Mouse (Mus musculus): ENCODE data around the gene Spaca4. TPM values are rescaled to one million over a fixed set of nuclear protein-coding genes. Genes with fewer than 3 reads are reported as not detected.

Spaca4 gene
- not detected for total RNA-seq (2023)

DNA sequence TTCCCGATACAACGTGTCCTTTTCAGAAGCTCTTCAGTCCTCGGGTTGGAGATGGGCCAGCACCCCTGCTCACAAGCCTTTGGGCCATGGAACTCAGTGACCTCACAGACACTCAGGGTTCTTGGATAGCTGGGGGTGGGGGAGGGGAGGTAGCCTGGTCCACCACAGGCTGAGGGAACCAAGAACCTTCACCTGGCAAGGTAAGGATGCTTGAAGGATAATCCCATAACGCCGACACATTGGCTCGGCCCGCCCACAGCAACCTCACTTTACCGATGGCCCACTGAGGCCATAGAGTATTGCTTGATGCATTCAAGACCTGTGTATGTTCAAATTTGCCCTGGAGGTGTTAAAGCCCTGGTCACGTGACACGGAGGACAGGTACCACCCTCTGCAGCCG, at the start of gene Spaca4:
Spaca4 (minus strand) TSS at position 101 of the 400 bp plus-strand sequence.

DNA sequence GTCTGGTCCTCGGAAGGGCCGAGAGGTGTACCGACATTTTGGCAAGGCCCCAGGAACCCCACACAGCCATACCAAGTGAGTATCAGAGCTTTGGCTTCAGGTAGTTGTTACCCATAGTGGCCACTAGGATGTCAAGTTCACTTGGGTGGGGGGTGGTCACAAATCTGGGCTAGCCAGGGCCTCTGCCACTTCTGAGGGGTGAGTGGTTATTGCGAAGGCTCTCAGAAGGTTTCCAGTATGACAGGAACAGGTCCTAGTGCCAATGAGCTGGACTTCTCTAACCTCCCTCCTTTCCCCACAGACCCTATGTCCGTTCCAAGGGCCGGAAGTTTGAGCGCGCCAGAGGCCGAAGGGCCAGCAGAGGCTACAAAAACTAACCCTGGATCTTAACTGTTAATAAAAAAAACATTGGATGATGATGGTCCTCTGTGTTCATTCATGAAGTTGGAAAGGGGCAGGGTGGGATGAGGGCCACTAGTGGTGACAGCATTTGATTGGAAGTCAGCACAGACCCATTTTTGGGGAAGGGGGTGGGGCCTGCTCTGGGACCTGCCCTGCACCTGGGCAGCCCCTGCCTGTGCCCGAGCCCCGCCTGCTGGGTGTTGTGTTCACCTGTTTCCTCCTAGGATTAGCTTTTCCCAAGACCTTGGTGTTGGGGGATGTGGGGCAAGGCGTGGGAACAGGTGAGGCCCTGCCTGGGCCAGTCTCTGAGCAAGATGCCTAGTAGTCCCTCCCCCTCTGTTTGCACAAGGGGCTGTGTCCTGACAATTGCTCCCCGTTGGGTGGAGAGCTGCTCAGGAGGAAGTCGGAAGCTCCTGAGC, 5.0 kb downstream of the Spaca4 start, which contains the start of gene Fam83e:
Fam83e (plus strand) TSS at position 800 of the 821 bp plus-strand sequence.

DNA sequence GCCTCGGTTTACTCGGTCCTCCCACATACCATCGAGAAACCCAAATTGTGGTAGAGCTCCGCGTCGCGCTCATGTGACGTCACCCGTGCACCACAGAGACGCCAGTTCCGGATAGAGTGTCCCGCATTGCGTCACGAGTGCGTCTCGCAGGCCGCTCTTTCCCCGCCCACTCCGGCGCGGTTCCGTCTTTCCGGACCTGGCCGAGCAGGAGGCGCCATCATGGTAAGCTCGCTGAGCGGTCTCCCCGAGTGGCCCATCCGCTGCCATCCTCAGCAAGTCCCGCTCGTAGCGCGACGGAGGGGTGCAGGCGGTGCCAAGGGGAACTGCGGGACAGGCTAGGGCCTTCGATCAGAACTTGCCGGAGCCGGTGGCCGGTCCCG, 7.7 kb downstream of the Spaca4 start, which contains the start of gene Sphk2:
Sphk2 (minus strand) TSS at position 85 of the 380 bp plus-strand sequence.

DNA sequence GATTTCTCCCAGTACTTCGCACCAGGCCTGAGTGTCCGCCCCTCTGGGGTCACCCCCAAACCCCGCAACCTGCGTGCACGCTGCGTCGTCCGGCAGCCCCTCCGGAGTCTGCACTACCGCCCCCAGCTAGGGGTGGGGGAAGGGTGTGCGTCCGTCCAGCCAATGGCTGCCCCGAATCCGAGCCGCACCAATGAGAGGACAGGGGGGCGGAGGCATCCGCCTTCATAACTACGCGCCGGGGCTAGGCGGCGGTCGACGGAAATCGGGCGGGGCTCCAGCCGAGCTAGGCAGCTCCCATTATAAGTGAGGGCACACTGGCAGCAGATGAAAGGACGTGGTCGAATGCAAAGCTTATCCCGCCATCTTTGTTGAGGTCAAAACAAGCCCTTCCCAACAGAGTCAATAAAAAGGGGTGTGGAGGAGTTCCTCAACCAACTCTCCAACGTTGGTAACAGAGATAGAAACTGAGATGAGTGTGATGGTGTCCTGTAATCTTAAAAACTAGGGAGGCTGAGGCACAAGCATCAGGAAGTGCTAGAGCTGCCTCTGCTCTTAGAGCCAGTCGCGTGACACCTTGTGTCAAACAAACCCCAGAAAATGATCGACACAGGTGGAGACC, 10.4 kb downstream of the Spaca4 start, which contains the start of gene Rpl18:
Rpl18 (plus strand) TSS at position 368 of the 619 bp plus-strand sequence.

DNA sequence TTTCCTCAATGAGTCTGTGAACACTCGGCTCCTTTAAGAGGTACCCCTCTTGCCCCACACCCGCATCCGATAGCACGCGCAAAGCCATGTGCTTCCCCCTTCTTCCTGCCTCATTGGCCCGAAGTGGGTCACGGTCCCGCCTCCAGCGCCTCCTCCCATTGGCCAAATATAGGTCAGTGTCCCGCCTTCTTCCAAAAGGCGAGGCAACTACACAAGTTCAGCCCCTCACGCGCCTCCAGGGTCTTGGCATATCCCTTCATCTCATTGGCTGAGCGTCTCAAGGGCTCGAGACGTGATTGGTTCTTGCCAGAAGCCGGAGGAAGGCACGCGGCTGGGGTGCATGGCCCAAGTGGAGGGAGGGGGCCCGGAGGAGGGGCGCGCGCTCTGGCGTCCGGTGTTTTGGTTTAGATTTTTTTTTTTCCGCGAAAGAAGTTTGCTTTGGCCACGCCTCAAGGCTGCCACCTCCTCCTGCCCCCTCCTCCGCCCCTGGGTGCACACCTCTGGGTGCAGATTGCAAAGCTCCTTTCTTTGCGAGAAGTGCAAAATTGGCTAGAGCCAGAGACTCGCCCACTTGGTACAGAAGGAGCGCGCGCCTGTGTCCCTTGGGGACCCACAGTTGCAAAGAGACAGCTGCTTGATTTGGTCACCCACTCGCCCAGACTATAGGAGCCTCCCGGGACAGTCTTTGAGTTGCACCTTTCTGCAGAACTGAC, 20.7 kb downstream of the Spaca4 start, which contains the start of gene Dbp:
Dbp (plus strand) TSS at position 359 of the 713 bp plus-strand sequence.

DNA sequence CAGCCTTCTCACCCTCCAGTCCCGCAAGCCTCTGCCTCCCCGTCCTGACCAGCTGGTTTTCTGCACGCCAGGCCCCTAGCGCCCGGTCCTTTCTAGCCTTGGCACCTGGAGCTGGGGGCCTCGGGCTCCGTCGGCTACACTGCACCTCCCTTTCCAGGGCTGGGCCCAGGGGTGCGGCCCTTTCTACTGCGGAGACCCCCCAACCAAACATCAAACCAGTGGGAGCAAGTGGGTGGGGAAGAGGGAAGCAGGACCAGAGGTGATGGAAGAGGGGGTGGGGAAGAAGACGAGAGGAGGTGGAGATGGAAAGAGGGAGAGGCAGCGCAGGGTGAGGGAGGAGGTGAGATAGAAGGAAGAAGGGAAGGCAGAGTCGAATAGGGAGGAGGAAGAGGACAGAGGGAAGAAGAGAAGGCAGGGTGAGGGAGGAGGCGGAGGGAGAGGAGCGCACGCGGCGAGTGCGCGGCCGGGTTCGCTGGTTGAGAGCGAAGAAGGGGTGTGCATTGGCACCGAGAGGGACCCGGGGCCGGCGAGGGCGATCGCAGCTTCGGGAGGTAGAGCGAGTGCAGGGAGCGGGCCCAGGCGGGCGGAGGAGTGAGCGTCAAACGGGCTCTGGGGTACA, 26.0 kb downstream of the Spaca4 start, which contains the start of gene Car11:
Car11 (plus strand) TSS at position 321 of the 619 bp plus-strand sequence.

DNA sequence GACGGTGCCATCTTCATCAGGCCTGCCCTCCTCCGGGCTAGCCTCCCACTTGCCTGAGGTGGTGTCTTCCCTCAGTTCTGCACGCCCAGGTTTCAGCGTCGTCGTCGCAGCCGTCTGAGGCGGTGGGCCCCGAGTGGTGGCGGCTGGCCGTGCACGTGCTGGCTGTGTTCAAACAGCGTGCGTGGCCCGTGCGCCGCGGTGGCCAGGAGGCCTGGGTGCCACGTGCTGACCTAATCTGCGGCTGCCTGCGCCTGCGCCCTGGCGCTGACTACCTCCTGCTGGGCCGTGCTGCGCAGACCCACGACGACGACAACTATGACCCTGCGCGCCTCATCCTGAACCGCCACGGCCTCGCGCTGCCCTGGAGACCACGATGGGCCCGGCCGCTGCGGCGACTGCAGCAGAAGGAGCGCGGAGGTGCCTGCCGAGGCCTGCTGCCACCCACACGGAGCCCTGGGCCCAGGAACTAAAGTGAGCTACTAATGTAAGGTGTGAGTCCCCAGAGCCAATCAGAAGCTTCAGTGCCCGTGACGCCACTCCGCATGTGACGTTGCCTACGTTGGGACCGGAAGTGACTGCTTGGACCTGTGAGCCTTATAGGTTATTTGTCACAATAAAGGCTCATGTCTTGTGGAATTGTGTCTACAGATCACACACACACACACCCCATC, 31.6 kb downstream of the Spaca4 start, which contains the start of gene Sec1:
Sec1 (minus strand) TSS at position 482 of the 671 bp plus-strand sequence.

DNA sequence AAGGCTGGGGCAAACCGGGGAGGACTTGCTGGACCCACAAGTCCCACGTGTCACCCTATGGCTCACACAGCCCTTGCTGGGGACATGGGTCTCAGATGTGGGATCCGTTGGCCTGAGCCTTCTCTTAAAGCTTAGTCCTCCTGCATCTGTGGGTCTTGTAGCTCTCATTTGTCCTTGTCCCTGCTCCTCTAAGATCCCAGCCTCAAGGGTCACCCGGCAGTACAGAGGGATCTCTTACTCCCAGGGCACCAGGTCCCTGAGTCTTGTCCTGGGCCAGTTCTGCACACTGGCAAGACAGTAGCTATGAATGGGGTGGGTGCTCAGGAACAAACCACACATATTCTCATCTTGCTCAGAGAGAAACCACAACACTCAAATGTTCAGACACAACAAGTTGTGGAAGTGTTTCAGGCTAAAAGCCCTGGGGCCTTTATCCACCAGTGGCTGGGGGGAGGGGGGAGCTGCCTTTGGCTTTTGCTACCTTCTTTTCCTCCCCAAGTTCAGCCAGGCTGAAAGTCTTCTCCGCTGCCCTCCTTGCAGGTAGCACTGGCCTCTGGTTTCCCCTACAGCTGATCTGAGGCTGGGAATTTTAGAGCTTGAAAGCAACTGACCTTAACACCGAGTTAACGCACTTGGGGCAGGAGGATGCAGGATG, 42.1 kb downstream of the Spaca4 start, which contains the start of gene Ntn5:
Ntn5 (plus strand) TSS at position 627 of the 655 bp plus-strand sequence.

Other genes starting within 250 kb of the Spaca4 start
- gene Tulp2, start 243.9 kb downstream of the Spaca4 start, total RNA-seq (2023) = not detected
- gene Gm45808, start 239.0 kb downstream of the Spaca4 start, total RNA-seq (2023) = 1 to 10 TPM; 1.2 to 2.5 TPM
- 1 to 10 TPM; 5.9 to 6.1 TPM for gene Dhdh, start 237.0 kb downstream of the Spaca4 start, total RNA-seq (2023)
- 100 to 1,000 TPM; 111 to 114 TPM for gene Nucb1, start 215.4 kb downstream of the Spaca4 start, total RNA-seq (2023)
- 100 to 1,000 TPM; 253 to 370 TPM for gene Ppp1r15a, start 199.5 kb downstream of the Spaca4 start, total RNA-seq (2023)
- gene Plekha4, start 199.5 kb downstream of the Spaca4 start, total RNA-seq (2023) = under 1 TPM in 1 of 2 experiments, not detected in 1; 0.15 TPM
- gene Hsd17b14, start 170.9 kb downstream of the Spaca4 start, total RNA-seq (2023) = not detected
- 10 to 100 TPM; 39.9 to 42.5 TPM for gene Bcat2, start 155.7 kb downstream of the Spaca4 start, total RNA-seq (2023)
- gene Fgf21, start 110.3 kb downstream of the Spaca4 start, total RNA-seq (2023) = not detected
- gene Fut1, start 108.5 kb downstream of the Spaca4 start, total RNA-seq (2023) = under 1 TPM in 1 of 2 experiments, not detected in 1; 0.22 TPM
- not detected for gene Izumo1, start 104.0 kb downstream of the Spaca4 start, total RNA-seq (2023)
- 1 to 10 TPM; 1.9 to 2.0 TPM for gene Rasip1, start 98.3 kb downstream of the Spaca4 start, total RNA-seq (2023)
- under 1 TPM; 0.13 to 0.73 TPM for gene Mamstr, start 85.8 kb downstream of the Spaca4 start, total RNA-seq (2023)
- gene Fut2, start 59.4 kb downstream of the Spaca4 start, total RNA-seq (2023) = not detected
- not detected for gene Ntn5, start 41.8 kb downstream of the Spaca4 start, total RNA-seq (2023)
- gene Sec1, start 31.4 kb downstream of the Spaca4 start, total RNA-seq (2023) = under 1 TPM in 1 of 2 experiments, not detected in 1; 0.26 TPM
- not detected for gene Car11, start 26.0 kb downstream of the Spaca4 start, total RNA-seq (2023)
- 1 to 10 TPM; 5.3 TPM for gene Dbp, start 20.7 kb downstream of the Spaca4 start, total RNA-seq (2023)
- gene Rpl18, start 10.4 kb downstream of the Spaca4 start, total RNA-seq (2023) = 100 to 1,000 TPM; 782 to 910 TPM
- 10 to 100 TPM; 39.2 to 41.2 TPM for gene Sphk2, start 7.8 kb downstream of the Spaca4 start, total RNA-seq (2023)
- gene Fam83e, start 4.6 kb downstream of the Spaca4 start, total RNA-seq (2023) = under 1 TPM; 0.55 to 0.64 TPM
- not detected for gene Lmtk3, start 57.9 kb upstream of the Spaca4 start, total RNA-seq (2023)
- gene Sult2b1, start 58.9 kb upstream of the Spaca4 start, total RNA-seq (2023) = not detected
- gene Cyth2, start 88.8 kb upstream of the Spaca4 start, total RNA-seq (2023) = 10 to 100 TPM; 68.3 to 83.9 TPM
- gene Kcnj14, start 99.0 kb upstream of the Spaca4 start, total RNA-seq (2023) = under 1 TPM; 0.20 to 0.33 TPM
- 1 to 10 TPM; 5.4 to 5.9 TPM for gene Grwd1, start 105.1 kb upstream of the Spaca4 start, total RNA-seq (2023)
- 10 to 100 TPM; 65.3 to 69.5 TPM for gene Kdelr1, start 147.0 kb upstream of the Spaca4 start, total RNA-seq (2023)
- under 1 TPM; 0.15 to 0.22 TPM for gene Grin2d, start 152.6 kb upstream of the Spaca4 start, total RNA-seq (2023)
- under 1 TPM; 0.82 to 0.85 TPM for gene Syngr4, start 170.9 kb upstream of the Spaca4 start, total RNA-seq (2023)
- 1 to 10 TPM; 7.0 to 7.5 TPM for gene Tmem143, start 171.1 kb upstream of the Spaca4 start, total RNA-seq (2023)
- gene Emp3, start 195.6 kb upstream of the Spaca4 start, total RNA-seq (2023) = 100 to 1,000 TPM; 379 to 407 TPM
- gene Ccdc114, start 198.3 kb upstream of the Spaca4 start, total RNA-seq (2023) = 1 to 10 TPM; 4.8 to 7.6 TPM